Mouse (Mus musculus) liver (tissue): ENCODE data around the gene Rere.

Source experiments
- DNase-seq: peaks from one replicate; pipeline ENCODE4 v3.0.0-alpha.2; 2020; ENCODE audit warnings: mixed read lengths

Rere gene

GRCm38 (mm10) chr4:150625425-150625824 lies 344.0 kb downstream of the Rere start:
- peak; percentile 72 for DNase-seq

- DNase-seq = peak; percentile 67
Observed at GRCm38 (mm10) chr4:150625951-150626732, 344.7 kb downstream of the Rere start.

GRCm38 (mm10) chr4:150629266-150629665 lies 347.8 kb downstream of the Rere start:
- no peak for DNase-seq

GRCm38 (mm10) chr4:150635568-150635967 lies 354.1 kb downstream of the Rere start:
- DNase-seq = no peak

- no peak for DNase-seq
Observed at GRCm38 (mm10) chr4:150636635-150637034, 355.2 kb downstream of the Rere start.

- no peak for DNase-seq
Observed at GRCm38 (mm10) chr4:150644299-150644698, 362.9 kb downstream of the Rere start.

GRCm38 (mm10) chr4:150649327-150649726 lies 367.9 kb downstream of the Rere start:
- peak; percentile 49 for DNase-seq

GRCm38 (mm10) chr4:150651390-150652277 lies 370.2 kb downstream of the Rere start, which contains the start of gene Slc45a1:
Gene Slc45a1, minus strand, starts transcription at chr4:150652174.
- no peak for DNase-seq

- DNase-seq = peak; percentile 25
Observed at GRCm38 (mm10) chr4:150653072-150653599, 371.7 kb downstream of the Rere start.

- DNase-seq = peak; percentile 83
Observed at GRCm38 (mm10) chr4:150655989-150656388, 374.5 kb downstream of the Rere start.

GRCm38 (mm10) chr4:150656504-150656903 lies 375.1 kb downstream of the Rere start:
- no peak for DNase-seq

- peak; percentile 29 for DNase-seq
Observed at GRCm38 (mm10) chr4:150659926-150660610, 378.6 kb downstream of the Rere start.

GRCm38 (mm10) chr4:150661886-150662285 lies 380.4 kb downstream of the Rere start:
- no peak for DNase-seq

- peak; percentile 61 for DNase-seq
Observed at GRCm38 (mm10) chr4:150663192-150663591, 381.7 kb downstream of the Rere start.

GRCm38 (mm10) chr4:150664726-150665125 lies 383.3 kb downstream of the Rere start:
- peak; percentile 26 for DNase-seq

GRCm38 (mm10) chr4:150665806-150666205 lies 384.4 kb downstream of the Rere start:
- no peak for DNase-seq
